Mouse (Mus musculus): ENCODE data around the gene Ptp4a2. TPM values are rescaled to one million over a fixed set of nuclear protein-coding genes. Genes with fewer than 3 reads are reported as not detected.

Ptp4a2 gene
- total RNA-seq, 4 experiments from 2014 or later, result 663 to 813 (median 803) TPM

- DNase-seq (ENCODE audit: low spot score in 2 of 2), result no peak
Observed at GRCm38 (mm10) chr4:129795861-129796260, 15.2 kb upstream of the Ptp4a2 start.

DNA sequence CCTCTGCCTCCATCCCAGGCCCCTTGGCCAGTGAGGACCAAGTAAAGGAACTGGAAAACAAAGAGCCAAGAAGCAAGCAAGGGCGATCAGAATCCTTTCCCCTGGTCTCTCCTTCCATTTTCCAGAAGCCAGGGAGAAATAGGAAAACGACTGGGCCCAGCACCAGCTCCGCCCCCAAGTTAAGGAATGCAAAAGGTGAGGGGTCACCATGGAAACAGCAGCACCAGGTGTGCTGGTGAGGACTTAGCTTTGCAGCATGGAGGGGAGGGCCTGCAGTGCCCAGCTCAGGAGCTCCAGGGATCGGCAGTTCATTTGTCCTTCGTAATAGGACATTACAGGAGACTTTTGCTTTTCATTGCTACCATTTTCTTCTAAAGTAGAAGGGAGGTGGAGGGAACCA, 13.0 kb upstream of the Ptp4a2 start:
- no peak for DNase-seq (ENCODE audit: low spot score in 2 of 2)

DNA sequence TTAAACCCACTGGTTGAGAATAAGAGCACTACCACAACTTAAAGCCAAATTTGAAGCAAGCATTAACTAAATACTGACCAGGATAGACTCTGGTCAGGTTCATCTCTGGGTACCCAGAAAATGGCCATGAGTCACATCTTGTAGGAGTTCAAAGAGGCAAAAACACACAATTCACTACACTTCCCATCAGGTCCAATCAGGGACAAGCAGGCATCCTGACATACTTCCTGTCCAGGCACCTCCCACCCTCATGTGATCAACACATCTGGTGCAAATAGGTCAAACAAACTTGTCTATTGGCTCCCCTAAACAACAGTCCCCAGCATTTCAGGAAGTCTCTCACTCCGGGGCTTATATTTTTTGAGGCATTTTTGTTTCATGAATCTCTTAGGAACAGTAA, 7.7 kb upstream of the Ptp4a2 start:
- DNase-seq (ENCODE audit: low spot score in 2 of 2), result no peak

DNA sequence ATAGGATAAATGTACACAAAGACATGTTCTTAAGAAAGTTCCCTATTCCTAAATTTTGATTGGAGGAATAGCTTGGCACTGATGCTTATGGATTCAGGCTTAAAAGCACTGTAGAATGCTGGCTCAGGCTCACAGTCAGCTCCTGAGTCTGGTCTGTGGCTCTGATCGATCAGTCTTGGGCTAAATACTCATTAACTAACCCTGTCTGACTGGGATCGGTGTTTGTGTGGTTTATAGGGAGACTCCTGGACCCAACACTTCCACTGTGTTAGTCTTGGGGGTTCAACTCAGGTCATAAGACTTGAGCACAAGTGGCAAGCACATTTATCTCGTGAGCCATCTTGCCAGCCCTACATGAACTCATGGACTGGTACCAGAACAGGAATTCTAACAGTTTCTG, 6.0 kb upstream of the Ptp4a2 start:
- DNase-seq (ENCODE audit: low spot score in 2 of 2), result no peak

DNA sequence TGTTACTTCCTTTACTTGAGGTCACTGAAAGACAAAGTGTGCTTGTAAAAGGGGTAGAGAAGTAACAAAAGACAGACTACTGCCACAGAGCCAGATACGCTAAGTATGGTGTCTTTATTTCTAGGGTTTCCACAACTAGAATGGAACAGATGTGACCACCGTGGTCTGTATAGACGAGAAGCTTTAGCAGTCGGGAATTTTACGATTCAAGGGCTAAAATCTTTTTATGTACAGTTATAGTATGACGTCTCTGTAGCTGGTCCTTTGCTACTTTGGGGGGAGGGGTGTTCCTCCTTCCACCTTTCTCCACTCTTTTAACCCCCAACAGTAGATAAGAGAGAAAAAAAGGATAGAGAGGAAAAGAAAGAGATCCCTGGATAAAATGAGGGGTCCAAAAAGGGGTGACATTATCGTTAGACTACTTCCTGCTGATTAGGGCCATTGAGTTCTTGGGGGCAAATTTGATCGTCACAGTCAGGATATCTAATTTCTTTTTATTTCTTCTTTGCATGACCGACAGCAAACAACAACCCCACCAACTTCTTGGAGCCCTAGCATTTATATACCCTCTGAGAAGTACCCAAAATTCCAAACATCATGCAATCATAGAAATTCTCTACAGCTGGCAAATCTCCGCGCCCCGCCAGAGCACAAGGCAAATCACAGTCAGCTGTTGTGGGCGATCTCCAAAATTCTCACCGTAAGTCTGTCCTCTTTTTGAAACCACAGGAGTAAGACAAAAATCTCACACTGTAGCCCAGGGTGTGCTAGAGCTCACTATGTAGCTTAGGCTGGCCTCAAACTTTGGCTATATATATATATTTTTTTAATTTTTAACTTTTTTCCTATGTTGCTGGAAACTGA, 818 bp downstream of the Ptp4a2 start:
- no peak for DNase-seq (ENCODE audit: low spot score in 2 of 2)

GRCm38 (mm10) chr4:129817591-129817990, 6.6 kb downstream of the Ptp4a2 start:
- DNase-seq (ENCODE audit: low spot score in 2 of 2), result no peak

- no peak for DNase-seq (ENCODE audit: low spot score in 2 of 2)
Observed at GRCm38 (mm10) chr4:129818506-129819195, 7.6 kb downstream of the Ptp4a2 start.

DNA sequence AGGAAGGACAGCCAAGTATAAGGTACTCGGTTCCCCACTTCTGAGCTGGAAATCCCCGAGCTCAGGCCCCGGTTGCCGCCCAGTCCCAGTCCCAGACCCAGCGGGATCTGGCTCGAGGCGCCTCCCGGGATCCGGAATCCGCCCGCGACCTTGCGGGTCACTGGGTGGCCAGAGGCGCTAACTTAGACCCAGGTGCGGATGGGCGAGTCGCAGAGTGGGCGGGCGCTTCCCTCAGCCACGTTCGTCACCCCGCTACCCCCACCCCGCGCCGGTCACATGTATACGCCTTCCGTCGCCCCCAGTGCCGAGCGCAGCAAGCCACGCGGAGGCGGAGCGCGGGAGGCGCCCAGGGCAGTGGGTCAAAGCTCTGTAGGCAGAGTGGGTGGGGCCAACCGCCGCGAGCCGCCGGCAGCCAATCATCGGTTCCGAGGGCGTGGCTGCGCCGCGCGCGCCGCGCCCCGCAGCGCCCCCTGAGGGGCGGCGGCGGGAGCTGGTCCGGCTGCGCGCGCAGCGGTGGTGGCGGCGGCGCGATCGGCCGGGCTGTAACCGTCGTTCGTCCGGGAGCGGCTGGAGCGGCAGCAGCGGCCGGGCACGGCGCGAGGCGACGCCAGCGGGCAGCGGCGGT, 8.8 kb downstream of the Ptp4a2 start:
- peak; percentile 96 to 98 for DNase-seq (ENCODE audit: low spot score in 2 of 2)

DNA sequence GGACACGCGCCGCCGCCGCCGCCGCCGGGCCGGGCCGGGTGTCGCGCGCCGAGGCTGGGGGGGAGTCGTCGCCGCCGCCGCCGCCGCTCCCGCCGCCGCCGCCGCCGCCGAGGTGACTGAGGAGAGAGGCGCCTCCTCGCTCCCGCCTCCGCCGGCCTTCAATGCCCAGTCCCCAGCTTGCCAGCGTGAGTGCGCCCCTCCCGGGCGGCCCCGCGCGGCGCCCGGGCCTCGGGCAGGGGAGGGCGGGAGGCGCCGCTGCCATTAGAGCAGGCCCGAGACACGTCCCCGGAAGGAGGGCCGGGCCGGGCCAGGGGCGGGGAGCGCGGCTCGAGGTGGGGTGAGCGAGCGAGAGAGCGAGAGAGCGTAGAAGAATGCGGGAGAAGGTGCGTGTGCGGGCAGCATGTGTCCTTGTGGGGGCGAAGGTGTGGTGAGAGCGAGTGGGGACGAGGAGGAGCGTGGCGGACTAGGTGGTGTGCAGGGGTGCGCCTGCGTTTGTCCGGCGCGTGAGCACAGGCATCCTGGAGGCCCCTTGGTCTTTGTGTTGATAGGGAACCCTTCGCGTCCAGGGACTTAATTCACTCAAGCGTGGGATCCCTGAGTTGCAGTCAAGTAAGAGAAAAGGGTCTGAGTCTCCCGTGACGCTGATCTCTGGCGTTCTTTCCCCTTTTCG, 9.5 kb downstream of the Ptp4a2 start:
- peak; percentile 70 to 81 for DNase-seq (ENCODE audit: low spot score in 2 of 2)

DNA sequence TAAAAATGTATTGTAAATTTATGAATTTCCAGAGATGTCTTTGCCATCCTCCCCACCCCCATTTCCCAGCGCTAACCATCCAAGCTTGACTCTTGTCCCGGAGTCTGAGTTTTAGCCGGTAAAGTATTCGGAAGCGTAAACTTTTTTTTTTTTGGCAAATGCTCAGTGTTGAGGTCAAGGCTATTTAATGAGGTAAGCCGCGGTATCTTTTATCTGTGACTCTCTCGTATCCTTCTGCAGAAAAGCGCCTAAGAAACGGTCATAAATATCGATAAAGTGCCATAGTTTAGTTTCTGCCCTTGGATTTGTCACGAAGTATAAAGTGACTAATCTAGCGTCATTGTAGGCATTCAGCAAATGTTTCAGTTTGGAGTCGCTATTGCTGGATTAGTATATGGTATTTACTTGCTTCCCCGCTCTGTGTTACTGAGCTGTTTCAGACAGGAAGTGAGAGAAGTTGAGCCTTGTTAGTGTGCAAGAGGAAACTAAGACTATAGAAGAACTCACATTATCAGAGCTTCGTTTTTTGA, 10.1 kb downstream of the Ptp4a2 start:
- peak in 1 of 2 experiments; percentile 9 for DNase-seq (ENCODE audit: low spot score in 2 of 2)

DNA sequence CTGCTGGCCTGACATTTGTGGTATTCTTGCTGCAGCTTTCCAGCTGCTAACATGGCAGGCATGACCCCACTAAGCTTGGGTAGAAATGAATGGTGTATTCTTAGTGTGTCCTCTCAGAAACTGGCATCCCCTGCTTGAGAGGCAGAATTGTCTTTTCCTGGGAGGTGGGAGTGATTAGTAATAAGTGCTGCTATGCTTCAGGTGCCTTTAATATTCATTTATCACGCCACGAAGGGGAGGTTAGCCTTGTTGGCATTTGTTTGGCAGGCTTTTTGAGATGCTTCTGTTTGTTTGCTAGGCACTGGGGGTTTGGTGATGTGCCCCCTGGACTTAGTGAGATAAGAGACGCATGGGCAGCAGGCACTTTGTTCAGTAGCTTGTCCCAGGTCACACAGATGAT, 11.3 kb downstream of the Ptp4a2 start:
- DNase-seq (ENCODE audit: low spot score in 2 of 2), result no peak

- no peak for DNase-seq (ENCODE audit: low spot score in 2 of 2)
Observed at GRCm38 (mm10) chr4:129823216-129823810, 12.3 kb downstream of the Ptp4a2 start.

DNA sequence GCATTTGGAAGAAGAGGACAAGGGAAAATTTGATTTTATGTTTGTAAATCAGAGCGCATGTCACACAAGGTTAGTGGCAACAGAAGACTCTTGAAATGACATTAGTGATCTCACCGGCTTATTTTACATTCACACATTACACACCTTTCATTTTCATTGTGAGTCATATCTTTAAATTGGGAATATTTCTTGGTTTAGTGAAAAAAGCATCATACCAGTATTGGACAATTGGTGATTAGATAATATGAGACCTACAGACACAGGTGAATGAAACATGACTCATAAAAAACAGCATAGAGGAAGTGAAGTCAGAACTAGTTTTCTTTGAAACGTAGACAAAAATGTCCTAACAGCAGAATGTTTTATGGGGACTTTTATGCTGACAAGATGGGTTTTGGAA, 16.6 kb downstream of the Ptp4a2 start:
- DNase-seq (ENCODE audit: low spot score in 2 of 2), result no peak

DNA sequence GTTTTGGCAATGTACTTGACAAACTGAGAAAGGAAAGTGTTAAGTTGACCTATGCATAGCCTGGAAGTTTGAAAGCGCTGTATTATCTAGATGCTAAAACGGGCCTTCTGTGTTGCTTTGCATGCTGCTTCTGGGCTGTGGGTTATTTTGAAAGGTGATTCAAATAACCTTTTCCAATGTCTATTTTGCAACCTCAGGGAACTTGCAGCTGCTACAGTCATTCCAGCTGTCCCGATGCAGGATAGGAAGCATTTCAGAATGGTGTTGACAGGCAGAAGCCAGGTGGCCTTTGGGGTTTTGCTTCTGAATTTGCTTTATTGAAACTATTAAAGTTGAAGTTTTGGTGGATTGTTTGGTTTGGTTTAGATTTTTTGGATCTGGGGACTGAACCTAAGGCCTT, 17.1 kb downstream of the Ptp4a2 start:
- DNase-seq (ENCODE audit: low spot score in 2 of 2), result peak; percentile 24 to 39

DNA sequence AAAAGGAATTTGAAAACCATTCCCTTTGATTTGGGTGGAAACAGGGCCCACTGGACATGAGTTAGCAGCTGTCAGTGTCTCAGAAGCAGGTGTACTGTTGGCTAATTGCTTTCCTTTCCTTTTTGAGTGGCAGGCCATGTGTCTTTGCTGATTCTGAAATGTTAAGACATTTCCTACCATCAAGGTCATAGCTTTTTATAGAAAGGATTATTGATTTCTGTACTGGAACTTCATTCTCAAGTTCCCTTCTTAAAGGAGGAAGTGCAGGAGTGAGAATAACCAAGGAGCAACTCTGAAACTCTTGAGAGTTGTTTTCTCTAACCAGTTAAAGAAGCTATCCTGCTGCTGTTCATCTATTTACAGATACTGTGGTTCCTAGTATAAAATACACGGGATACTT, 18.8 kb downstream of the Ptp4a2 start:
- DNase-seq (ENCODE audit: low spot score in 2 of 2), result no peak

DNA sequence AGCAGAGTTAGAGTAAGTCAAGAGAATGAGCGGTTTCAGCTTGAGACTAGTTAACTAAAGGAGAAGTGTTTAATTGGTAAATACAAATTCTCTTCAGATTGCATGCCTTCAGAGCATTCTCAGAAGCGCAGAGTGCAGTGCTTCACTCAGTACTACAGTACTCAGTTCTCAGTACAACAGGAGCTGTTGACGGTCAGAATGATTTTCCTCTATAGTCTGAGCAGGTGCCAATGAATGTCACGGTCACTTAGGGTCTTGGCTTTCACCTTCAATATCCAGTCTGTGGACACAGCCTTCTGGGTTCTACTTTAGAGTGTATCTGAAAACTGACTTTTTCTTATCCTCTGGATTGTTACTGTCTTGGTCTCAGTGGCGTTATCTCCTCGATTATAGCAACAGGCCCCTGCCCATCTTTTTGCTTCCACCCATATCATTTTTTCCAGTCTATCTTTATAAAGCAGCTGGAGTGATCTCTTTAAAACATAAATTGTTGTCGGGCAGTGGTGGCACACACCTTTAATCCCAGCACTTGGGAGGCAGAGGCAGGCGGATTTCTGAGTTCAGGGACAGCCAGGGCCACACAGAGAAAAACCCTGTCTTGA, 19.4 kb downstream of the Ptp4a2 start:
- DNase-seq (ENCODE audit: low spot score in 2 of 2), result no peak

DNA sequence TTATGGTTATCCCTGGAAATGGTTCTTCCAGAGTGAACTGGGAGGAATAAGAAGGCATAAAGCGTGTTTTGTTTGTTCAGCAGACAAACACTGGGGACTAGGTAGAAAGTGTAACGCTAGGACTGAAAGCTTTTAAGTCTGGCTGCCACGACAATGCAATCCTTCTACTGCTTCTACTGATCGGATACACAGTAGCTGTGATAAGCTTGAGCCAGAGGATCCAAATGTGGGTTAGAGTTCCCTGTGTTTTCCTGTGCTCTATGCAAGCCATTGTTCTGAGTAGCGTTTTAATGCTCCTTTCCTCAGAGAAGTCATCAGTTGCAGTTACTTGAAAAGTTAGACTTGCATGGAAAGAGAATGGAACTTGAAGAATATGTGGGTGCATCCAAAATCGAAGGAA, 23.6 kb downstream of the Ptp4a2 start:
- no peak for DNase-seq (ENCODE audit: low spot score in 2 of 2)

- no peak for DNase-seq (ENCODE audit: low spot score in 2 of 2)
Observed at GRCm38 (mm10) chr4:129835296-129835695, 24.3 kb downstream of the Ptp4a2 start.

DNA sequence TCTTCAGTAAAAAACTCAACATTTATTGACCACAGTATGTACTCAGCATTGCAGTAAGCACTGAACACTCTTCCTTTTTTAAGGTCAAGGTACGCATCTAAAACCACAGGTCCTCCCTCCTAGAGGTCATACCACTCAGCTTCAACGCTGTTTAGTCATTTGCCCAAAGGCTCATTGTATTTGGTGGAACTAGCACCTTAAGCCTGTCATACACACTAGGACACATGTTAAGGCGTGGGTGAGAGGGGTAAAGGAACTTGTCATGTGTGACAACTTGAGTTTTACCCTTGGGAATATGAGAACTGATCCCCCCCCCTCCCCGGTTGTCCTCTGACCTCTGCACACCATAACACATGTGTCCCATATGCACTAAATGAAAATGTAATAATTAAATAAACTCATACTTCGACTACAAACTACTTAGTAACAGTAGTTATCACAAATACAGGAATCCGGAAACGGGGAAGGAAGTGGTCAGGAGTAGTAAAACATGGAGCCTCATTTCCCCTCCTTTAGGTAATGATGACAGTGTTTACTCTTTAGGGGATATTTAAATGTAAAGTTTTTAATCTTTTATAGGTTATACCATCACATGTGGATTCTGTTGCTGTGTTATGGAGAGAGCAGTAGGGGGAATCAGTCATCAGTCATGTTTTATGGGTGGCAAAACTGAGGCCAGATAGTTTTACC, 29.0 kb downstream of the Ptp4a2 start:
- DNase-seq (ENCODE audit: low spot score in 2 of 2), result no peak

- no peak for DNase-seq (ENCODE audit: low spot score in 2 of 2)
Observed at GRCm38 (mm10) chr4:129846823-129847222, 35.8 kb downstream of the Ptp4a2 start.
